Mouse (Mus musculus) lung, adult 2 months (tissue): Measurements from ENCODE around the gene Prex1. TPM values are rescaled to one million over a fixed set of nuclear protein-coding genes. Genes with fewer than 3 reads are reported as not detected.

ENCODE experiments used
- DNase-seq: peaks from one replicate; pipeline ENCODE4 v3.0.0; 2022
- H3K4me1 ChIP-seq: fragments of 200-500 bp; 2 replicates; pipeline ENCODE4 v1.6.1; 2011; ENCODE audit warnings: low read length; ENCODE audit not compliant: control insufficient read depth, insufficient read depth
- H3K4me3 ChIP-seq: fragments of 200-500 bp; replicated peaks from 2 replicates; pipeline ENCODE3; 2011; ENCODE audit warnings: low read depth, mild to moderate bottlenecking, control low read depth, low read length; ENCODE audit errors: extremely low read depth
- CTCF ChIP-seq: fragments of 200-500 bp; IDR thresholded peaks from 2 replicates; pipeline ENCODE4 v1.5.1; 2011; ENCODE audit warnings: mild to moderate bottlenecking, low read length, control low read depth; ENCODE audit not compliant: insufficient read depth
- POLR2A ChIP-seq: fragments of 200-500 bp; IDR thresholded peaks from 2 replicates; pipeline ENCODE4 v1.6.1; 2011; ENCODE audit warnings: low read depth, mild to moderate bottlenecking, control low read depth, low read length, borderline replicate concordance; ENCODE audit errors: extremely low read depth
- WGBS: fragments of 180-500 bp; shearing (Covaris S2); methylation state at CpG from one replicate; pipeline ENCODE4 v1.1.7; 2018; 5-methylcytosine and 5-hydroxymethylcytosine counted together
- polyA plus RNA-seq: library from polyadenylated mRNA; depleted of rRNA; stranded (reverse); fragments of >200 nt; gene quantifications from 2 replicates; pipeline ENCODE4 v1.2.3, GENCODE M21; 2012

Gene Prex1
- polyA plus RNA-seq, 1 experiment, result 61.1 TPM

- 72% methylated on average over 17 of the region's 17 CpGs for WGBS
- no peak overlapping the region for H3K4me3 ChIP-seq
- H3K4me1 ChIP-seq, result 0 out of 2 replicates have a peak, but pooled peaks cover 2% of the 10 kb centered on the region
- TF ChIP-seq POLR2A (no peak), CTCF (no peak)
- DNase-seq, result no peak
Observed at GRCm38 (mm10) chr2:166629941-166630674, 83.5 kb downstream of the Prex1 start.

- WGBS, result 74% methylated on average over 6 of the region's 6 CpGs
- no peak for DNase-seq
- no peak overlapping the region for H3K4me3 ChIP-seq
- TF ChIP-seq POLR2A (no peak), CTCF (no peak)
- peaks cover 12% of the 10 kb centered on the region for H3K4me1 ChIP-seq
Observed at GRCm38 (mm10) chr2:166627578-166627977, 86.1 kb downstream of the Prex1 start.

GRCm38 (mm10) chr2:166625219-166625618 is 88.4 kb downstream of the Prex1 start:
- peaks cover 17% of the 10 kb centered on the region for H3K4me1 ChIP-seq
- H3K4me3 ChIP-seq, result no peak overlapping the region

GRCm38 (mm10) chr2:166623081-166623567 is 90.5 kb downstream of the Prex1 start:
- WGBS, result 29% methylated on average over 9 of the region's 9 CpGs
- no peak for TF ChIP-seq POLR2A
- no peak for TF ChIP-seq CTCF
- H3K4me1 ChIP-seq, result peaks cover 21% of the 10 kb centered on the region
- DNase-seq, result no peak
- H3K4me3 ChIP-seq, result no peak overlapping the region

More at GRCm38 (mm10) chr2:166625219-166625618, 88.4 kb downstream of the Prex1 start:
- no peak for TF ChIP-seq POLR2A
- no peak for TF ChIP-seq CTCF
- WGBS, result 77% methylated on average over 11 of the region's 11 CpGs
- no peak for DNase-seq

- Histone ChIP-seq H3K4me1 (peaks cover 21% of the 10 kb centered on the region), H3K4me3 (no peak overlapping the region)
- DNase-seq, result no peak
- WGBS, result 57% methylated on average over 7 of the region's 7 CpGs
- TF ChIP-seq POLR2A (no peak), CTCF (no peak)
Observed at GRCm38 (mm10) chr2:166622590-166622989, 91.0 kb downstream of the Prex1 start.

GRCm38 (mm10) chr2:166622079-166622478 is 91.6 kb downstream of the Prex1 start:
- TF ChIP-seq CTCF (no peak), POLR2A (no peak)
- H3K4me1 ChIP-seq, result peaks cover 21% of the 10 kb centered on the region
- WGBS, result 86% methylated on average over 6 of the region's 6 CpGs
- no peak for DNase-seq
- H3K4me3 ChIP-seq, result no peak overlapping the region

- H3K4me3 ChIP-seq, result no peak overlapping the region
- 61% methylated on average over 20 of the region's 20 CpGs for WGBS
- DNase-seq, result no peak
- H3K4me1 ChIP-seq, result peaks cover 21% of the 10 kb centered on the region
- TF ChIP-seq POLR2A (no peak), CTCF (no peak)
Observed at GRCm38 (mm10) chr2:166620529-166621466, 92.8 kb downstream of the Prex1 start.

GRCm38 (mm10) chr2:166619906-166620490 is 93.6 kb downstream of the Prex1 start:
- H3K4me3 ChIP-seq, result no peak overlapping the region
- H3K4me1 ChIP-seq, result peaks cover 21% of the 10 kb centered on the region
- TF ChIP-seq CTCF, result no peak
- TF ChIP-seq POLR2A, result no peak
- DNase-seq, result no peak
- 32% methylated on average over 10 of the region's 10 CpGs for WGBS

- WGBS, result 51% methylated on average over 5 of the region's 5 CpGs
- Histone ChIP-seq H3K4me1 (peaks cover 21% of the 10 kb centered on the region), H3K4me3 (no peak overlapping the region)
- TF ChIP-seq CTCF (no peak), POLR2A (no peak)
- no peak for DNase-seq
Observed at GRCm38 (mm10) chr2:166619270-166619669, 94.4 kb downstream of the Prex1 start.
